Mouse (Mus musculus): ENCODE measurements around the gene Cap1. TPM values are rescaled to one million over a fixed set of nuclear protein-coding genes. Genes with fewer than 3 reads are reported as not detected.

Cap1 gene
- polyA plus RNA-seq, 1 experiment from 2014 or later = 77.9 TPM

- Histone ChIP-seq H3K36me3 (ENCODE audit: control insufficient read depth, insufficient read depth, low read length) (peaks cover 91% of the 10 kb centered on the region), H3K9ac (ENCODE audit: low read length) (no peak overlapping the region), H3K4me3 (ENCODE audit: low read depth, low read length) (no peak overlapping the region), H3K9me3 (ENCODE audit: control insufficient read depth, low read length) (no peaks in the 10 kb centered on the region), H3K4me2 (ENCODE audit: low read length) (no peak overlapping the region), H3K27ac (ENCODE audit: low read depth) (no peak overlapping the region), H3K4me1 (replicated peaks; ENCODE audit: control insufficient read depth, insufficient read depth, low read length) (no peaks in the 10 kb centered on the region), H3K27me3 (replicated peaks; ENCODE audit: control insufficient read depth, insufficient read depth, low read length) (no peaks in the 10 kb centered on the region)
- DNase-seq (ENCODE audit: low spot score) (no peak), ATAC-seq (replicated peaks; ENCODE audit: low FRiP score, low TSS enrichment, low read depth) (no peak)
- 87% methylated on average over 1 of the region's 1 CpGs for WGBS
Measured at GRCm38 (mm10) chr4:122868041-122868440, 17.8 kb downstream of the Cap1 start.

- DNase-seq (ENCODE audit: low spot score) = no peak
- Histone ChIP-seq H3K27me3 (replicated peaks; ENCODE audit: control insufficient read depth, insufficient read depth, low read length) (no peaks in the 10 kb centered on the region), H3K36me3 (ENCODE audit: control insufficient read depth, insufficient read depth, low read length) (peaks cover 90% of the 10 kb centered on the region), H3K4me1 (replicated peaks; ENCODE audit: control insufficient read depth, insufficient read depth, low read length) (no peaks in the 10 kb centered on the region), H3K4me3 (ENCODE audit: low read depth, low read length) (no peak overlapping the region), H3K9ac (ENCODE audit: low read length) (no peak overlapping the region), H3K27ac (ENCODE audit: low read depth) (no peak overlapping the region), H3K9me3 (ENCODE audit: control insufficient read depth, low read length) (no peaks in the 10 kb centered on the region), H3K4me2 (ENCODE audit: low read length) (no peak overlapping the region)
- WGBS = 97% methylated on average over 4 of the region's 4 CpGs
- ATAC-seq (replicated peaks; ENCODE audit: low FRiP score, low TSS enrichment, low read depth) = no peak
Measured at GRCm38 (mm10) chr4:122861836-122862235, 24.0 kb downstream of the Cap1 start.

DNA sequence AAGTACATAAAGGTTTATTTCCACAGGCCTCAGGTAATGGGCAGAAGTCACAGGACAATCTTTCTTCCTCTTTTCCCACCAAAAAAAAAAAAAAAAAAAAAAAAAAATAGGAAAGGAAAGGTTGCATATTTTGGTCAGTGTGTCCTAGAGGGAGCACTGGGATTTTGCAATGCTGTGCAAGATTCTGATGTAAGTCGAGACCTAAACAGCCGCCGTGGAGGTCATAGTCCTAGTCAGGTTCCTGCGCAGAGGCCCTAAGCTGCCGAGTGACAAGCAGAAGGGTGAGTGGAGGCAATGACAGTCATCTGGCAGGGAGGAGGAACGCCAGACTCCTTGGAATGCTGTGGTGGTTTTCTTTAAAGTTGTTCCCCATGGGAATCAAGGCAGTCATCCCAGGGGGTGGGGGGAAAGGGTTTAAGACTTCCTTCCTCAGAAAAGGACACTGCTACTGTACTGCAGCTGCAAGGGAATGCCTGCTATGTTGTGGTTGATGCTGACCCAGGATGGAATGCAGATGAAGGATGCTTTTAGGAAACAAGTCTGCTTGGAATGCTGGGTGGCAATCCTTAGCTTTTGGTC, 26.7 kb downstream of the Cap1 start:
- H3K9me3 ChIP-seq (ENCODE audit: control insufficient read depth, low read length) = no peaks in the 10 kb centered on the region
- no peak overlapping the region for H3K4me2 ChIP-seq (ENCODE audit: low read length)
- H3K36me3 ChIP-seq (ENCODE audit: control insufficient read depth, insufficient read depth, low read length) = peaks cover 83% of the 10 kb centered on the region
- H3K27ac ChIP-seq (ENCODE audit: low read depth) = no peak overlapping the region
- H3K4me3 ChIP-seq (ENCODE audit: low read depth, low read length) = no peak overlapping the region
- WGBS = 79% methylated on average over 6 of the region's 6 CpGs
- ATAC-seq (replicated peaks; ENCODE audit: low FRiP score, low TSS enrichment, low read depth) (no peak), DNase-seq (ENCODE audit: low spot score) (no peak)
- no peaks in the 10 kb centered on the region for H3K27me3 ChIP-seq (replicated peaks; ENCODE audit: control insufficient read depth, insufficient read depth, low read length)
- H3K4me1 ChIP-seq (replicated peaks; ENCODE audit: control insufficient read depth, insufficient read depth, low read length) = no peaks in the 10 kb centered on the region
- H3K9ac ChIP-seq (ENCODE audit: low read length) = no peak overlapping the region

DNA sequence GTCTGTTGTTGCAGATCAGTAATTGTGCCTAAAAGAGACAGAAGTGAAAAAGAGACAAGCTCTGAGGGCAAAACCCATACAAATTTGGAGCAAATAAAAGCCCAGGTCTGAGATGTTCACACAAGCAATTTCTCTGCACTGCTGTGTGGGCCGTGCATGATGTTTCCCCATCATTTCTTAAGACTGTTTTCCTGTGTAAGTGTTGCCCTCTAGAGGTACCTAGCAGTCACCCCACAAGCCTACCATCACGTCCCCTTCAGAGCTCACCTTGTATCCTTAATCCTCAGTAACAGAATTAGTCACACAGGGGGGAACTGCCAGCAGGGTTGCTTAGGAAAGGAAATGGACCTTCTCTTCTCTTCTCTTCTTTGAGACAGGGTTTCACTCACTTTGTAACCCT, 27.9 kb downstream of the Cap1 start:
- H3K36me3 ChIP-seq (ENCODE audit: control insufficient read depth, insufficient read depth, low read length) = peaks cover 77% of the 10 kb centered on the region
- no peak for ATAC-seq (replicated peaks; ENCODE audit: low FRiP score, low TSS enrichment, low read depth)

GRCm38 (mm10) chr4:122854770-122855169, 31.1 kb downstream of the Cap1 start:
- DNase-seq (ENCODE audit: low spot score) (no peak), ATAC-seq (replicated peaks; ENCODE audit: low FRiP score, low TSS enrichment, low read depth) (no peak)
- no peak overlapping the region for H3K4me3 ChIP-seq (ENCODE audit: low read depth, low read length)
- no peaks in the 10 kb centered on the region for H3K4me1 ChIP-seq (replicated peaks; ENCODE audit: control insufficient read depth, insufficient read depth, low read length)
- no peak overlapping the region for H3K4me2 ChIP-seq (ENCODE audit: low read length)
- H3K27ac ChIP-seq (ENCODE audit: low read depth) = no peak overlapping the region
- WGBS = 90% methylated on average over 4 of the region's 4 CpGs
- no peaks in the 10 kb centered on the region for H3K9me3 ChIP-seq (ENCODE audit: control insufficient read depth, low read length)
- H3K36me3 ChIP-seq (ENCODE audit: control insufficient read depth, insufficient read depth, low read length) = peaks cover 65% of the 10 kb centered on the region
- no peak overlapping the region for H3K9ac ChIP-seq (ENCODE audit: low read length)
- no peaks in the 10 kb centered on the region for H3K27me3 ChIP-seq (replicated peaks; ENCODE audit: control insufficient read depth, insufficient read depth, low read length)

More for the DNA sequence above, 27.9 kb downstream of the Cap1 start:
- H3K4me1 ChIP-seq (replicated peaks; ENCODE audit: control insufficient read depth, insufficient read depth, low read length) = no peaks in the 10 kb centered on the region
- no peaks in the 10 kb centered on the region for H3K27me3 ChIP-seq (replicated peaks; ENCODE audit: control insufficient read depth, insufficient read depth, low read length)
- no peak overlapping the region for H3K4me3 ChIP-seq (ENCODE audit: low read depth, low read length)
- no peak for DNase-seq (ENCODE audit: low spot score)
- no peak overlapping the region for H3K4me2 ChIP-seq (ENCODE audit: low read length)
- no peak overlapping the region for H3K27ac ChIP-seq (ENCODE audit: low read depth)
- H3K9ac ChIP-seq (ENCODE audit: low read length) = no peak overlapping the region
- whole genome bisulfite sequencing = 75% methylated on average over 2 of the region's 2 CpGs
- H3K9me3 ChIP-seq (ENCODE audit: control insufficient read depth, low read length) = no peaks in the 10 kb centered on the region

- ATAC-seq (replicated peaks; ENCODE audit: low FRiP score, low TSS enrichment, low read depth) (no peak), DNase-seq (ENCODE audit: low spot score) (no peak)
- no peaks in the 10 kb centered on the region for H3K9me3 ChIP-seq (ENCODE audit: control insufficient read depth, low read length)
- H3K27ac ChIP-seq (ENCODE audit: low read depth) = no peak overlapping the region
- H3K4me1 ChIP-seq (replicated peaks; ENCODE audit: control insufficient read depth, insufficient read depth, low read length) = no peaks in the 10 kb centered on the region
- H3K4me3 ChIP-seq (ENCODE audit: low read depth, low read length) = no peak overlapping the region
- no peak overlapping the region for H3K4me2 ChIP-seq (ENCODE audit: low read length)
- peaks cover 61% of the 10 kb centered on the region for H3K36me3 ChIP-seq (ENCODE audit: control insufficient read depth, insufficient read depth, low read length)
- H3K27me3 ChIP-seq (replicated peaks; ENCODE audit: control insufficient read depth, insufficient read depth, low read length) = no peaks in the 10 kb centered on the region
- no peak overlapping the region for H3K9ac ChIP-seq (ENCODE audit: low read length)
- 52% methylated on average over 2 of the region's 2 CpGs for WGBS
Measured at GRCm38 (mm10) chr4:122853691-122854090, 32.2 kb downstream of the Cap1 start.

DNA sequence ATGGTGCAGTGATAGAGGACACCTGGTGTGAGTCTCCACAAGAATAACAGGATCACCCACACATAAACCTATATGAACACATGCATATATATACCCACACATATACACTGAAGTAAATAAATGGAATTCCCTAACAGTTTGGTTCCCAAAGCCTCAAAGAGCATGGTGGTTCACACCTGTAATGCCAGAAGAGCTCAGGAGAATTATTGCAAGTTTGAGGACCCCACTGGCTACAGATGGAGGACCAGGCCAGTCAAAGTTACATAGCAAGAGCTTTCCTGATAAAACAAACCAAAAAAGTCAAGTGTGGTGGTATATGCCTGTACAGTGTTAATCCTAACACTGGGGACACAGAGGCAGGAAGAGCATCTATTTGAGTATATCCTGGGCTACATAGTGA, 34.3 kb downstream of the Cap1 start:
- Histone ChIP-seq H3K9me3 (ENCODE audit: control insufficient read depth, low read length) (no peaks in the 10 kb centered on the region), H3K36me3 (ENCODE audit: control insufficient read depth, insufficient read depth, low read length) (peaks cover 59% of the 10 kb centered on the region), H3K4me2 (ENCODE audit: low read length) (no peak overlapping the region), H3K27ac (ENCODE audit: low read depth) (no peak overlapping the region), H3K9ac (ENCODE audit: low read length) (no peak overlapping the region), H3K4me1 (replicated peaks; ENCODE audit: control insufficient read depth, insufficient read depth, low read length) (no peaks in the 10 kb centered on the region), H3K27me3 (replicated peaks; ENCODE audit: control insufficient read depth, insufficient read depth, low read length) (no peaks in the 10 kb centered on the region), H3K4me3 (ENCODE audit: low read depth, low read length) (no peak overlapping the region)
- ATAC-seq (replicated peaks; ENCODE audit: low FRiP score, low TSS enrichment, low read depth) (no peak), DNase-seq (ENCODE audit: low spot score) (no peak)

- Histone ChIP-seq H3K4me3 (ENCODE audit: low read depth, low read length) (no peak overlapping the region), H3K36me3 (ENCODE audit: control insufficient read depth, insufficient read depth, low read length) (peaks cover 57% of the 10 kb centered on the region), H3K4me2 (ENCODE audit: low read length) (no peak overlapping the region), H3K9ac (ENCODE audit: low read length) (no peak overlapping the region), H3K4me1 (replicated peaks; ENCODE audit: control insufficient read depth, insufficient read depth, low read length) (no peaks in the 10 kb centered on the region), H3K27me3 (replicated peaks; ENCODE audit: control insufficient read depth, insufficient read depth, low read length) (no peaks in the 10 kb centered on the region), H3K9me3 (ENCODE audit: control insufficient read depth, low read length) (no peaks in the 10 kb centered on the region), H3K27ac (ENCODE audit: low read depth) (no peak overlapping the region)
- 74% methylated on average over 13 of the region's 13 CpGs for WGBS
- no peak for ATAC-seq (replicated peaks; ENCODE audit: low FRiP score, low TSS enrichment, low read depth)
- no peak for DNase-seq (ENCODE audit: low spot score)
Measured at GRCm38 (mm10) chr4:122848150-122848621, 37.7 kb downstream of the Cap1 start.

GRCm38 (mm10) chr4:122838416-122838815, 47.4 kb downstream of the Cap1 start:
- ATAC-seq (replicated peaks; ENCODE audit: low FRiP score, low TSS enrichment, low read depth) (no peak), DNase-seq (ENCODE audit: low spot score) (no peak)
- H3K36me3 ChIP-seq (ENCODE audit: control insufficient read depth, insufficient read depth, low read length) = 0 out of 2 replicates have a peak, but pooled peaks cover 7% of the 10 kb centered on the region
- H3K27me3 ChIP-seq (replicated peaks; ENCODE audit: control insufficient read depth, insufficient read depth, low read length) = no peaks in the 10 kb centered on the region
- no peak overlapping the region for H3K4me2 ChIP-seq (ENCODE audit: low read length)
- H3K4me1 ChIP-seq (replicated peaks; ENCODE audit: control insufficient read depth, insufficient read depth, low read length) = peaks cover 6% of the 10 kb centered on the region; the same call in 1 of the 2 replicates
- 78% methylated on average over 1 of the region's 1 CpGs for WGBS
- no peak overlapping the region for H3K9ac ChIP-seq (ENCODE audit: low read length)
- H3K27ac ChIP-seq (ENCODE audit: low read depth) = no peak overlapping the region
- no peak overlapping the region for H3K4me3 ChIP-seq (ENCODE audit: low read depth, low read length)
- H3K9me3 ChIP-seq (ENCODE audit: control insufficient read depth, low read length) = no peaks in the 10 kb centered on the region
